Mouse (Mus musculus): Measurements from ENCODE around the gene Tlcd2. TPM values are rescaled to one million over a fixed set of nuclear protein-coding genes. Genes with fewer than 3 reads are reported as not detected.
A peak's percentile ranks its signal among the peaks of the same experiment; 100 is the strongest.
"Not testable (repeated sequence)": the region's sequence is repeated elsewhere in the genome, so short reads cannot be mapped to it uniquely, and the experiment has no call there.

Gene Tlcd2
- polyA plus RNA-seq, 1 experiment from 2014 or later = 6.1 TPM

- Histone ChIP-seq H3K27me3 (replicated peaks; ENCODE audit: insufficient read depth, low read length) (no peaks in the 10 kb centered on the region), H3K4me3 (ENCODE audit: low read depth, low read length) (no peak overlapping the region), H3K27ac (ENCODE audit: low read length) (no peak overlapping the region), H3K36me3 (ENCODE audit: insufficient read depth, low read length) (peaks cover 5% of the 10 kb centered on the region; the same call in 1 of the 2 replicates), H3K4me1 (ENCODE audit: insufficient read depth, low read depth, low read length) (peaks cover 11% of the 10 kb centered on the region; the same call in 1 of the 2 replicates), H3K9ac (replicated peaks; ENCODE audit: low read depth) (no peak overlapping the region), H3K4me2 (replicated peaks; ENCODE audit: low read depth, low read length) (peak overlapping the region; percentile 94), H3K9me3 (ENCODE audit: low read length) (no peaks in the 10 kb centered on the region)
- no peak for TF ChIP-seq EP300 (IDR thresholded peaks at IDR 0.05)
- TF ChIP-seq CTCF (IDR thresholded peaks at IDR 0.05) = no peak
- DNase-seq (ENCODE audit: low spot score) (no peak), ATAC-seq (no peak)
- WGBS = 93% methylated on average over 31 of the region's 31 CpGs
These were observed 8.5 kb upstream of the Tlcd2 start for GRCm38 (mm10) chr11:75452812-75453557.

- Histone ChIP-seq H3K9ac (replicated peaks; ENCODE audit: low read depth) (peak within 1 kb of the TSS; percentile 39), H3K4me1 (ENCODE audit: insufficient read depth, low read depth, low read length) (peaks cover 13% of the 10 kb centered on the region; the same call in 1 of the 2 replicates), H3K36me3 (ENCODE audit: insufficient read depth, low read length) (no peaks in the 10 kb centered on the region; the same call in 1 of the 2 replicates), H3K4me3 (ENCODE audit: low read depth, low read length) (peak within 1 kb of the TSS; percentile 51), H3K27ac (ENCODE audit: low read length) (peak within 1 kb of the TSS; percentile 80), H3K27me3 (replicated peaks; ENCODE audit: insufficient read depth, low read length) (no peaks in the 10 kb centered on the region), H3K4me2 (replicated peaks; ENCODE audit: low read depth, low read length) (peak within 1 kb of the TSS; percentile 94), H3K9me3 (ENCODE audit: low read length) (no peaks in the 10 kb centered on the region)
- DNase-seq (ENCODE audit: low spot score) (peak; percentile 97), ATAC-seq (peak; percentile 91)
- WGBS = 4% methylated on average over 55 of the region's 56 CpGs
- TF ChIP-seq CTCF (IDR thresholded peaks at IDR 0.05) (peak; percentile 75), EP300 (IDR thresholded peaks at IDR 0.05) (no peak)
These were observed 7.3 kb upstream of the Tlcd2 start, which contains the start of gene Wdr81 for GRCm38 (mm10) chr11:75453991-75454930. Wdr81 (minus strand) TSS chr11:75454717.

- Histone ChIP-seq H3K9me3 (ENCODE audit: low read length) (no peaks in the 10 kb centered on the region), H3K4me2 (replicated peaks; ENCODE audit: low read depth, low read length) (peak overlapping the region; percentile 94), H3K4me1 (ENCODE audit: insufficient read depth, low read depth, low read length) (peaks cover 22% of the 10 kb centered on the region; the same call in 1 of the 2 replicates), H3K4me3 (ENCODE audit: low read depth, low read length) (no peak overlapping the region), H3K27ac (ENCODE audit: low read length) (peak overlapping the region; percentile 80), H3K9ac (replicated peaks; ENCODE audit: low read depth) (no peak overlapping the region), H3K27me3 (replicated peaks; ENCODE audit: insufficient read depth, low read length) (no peaks in the 10 kb centered on the region), H3K36me3 (ENCODE audit: insufficient read depth, low read length) (no peaks in the 10 kb centered on the region; the same call in 1 of the 2 replicates)
- WGBS = 58% methylated on average over 10 of the region's 10 CpGs
- peak; percentile 22 for ATAC-seq
- DNase-seq (ENCODE audit: low spot score) = peak; percentile 76
- TF ChIP-seq EP300 (IDR thresholded peaks at IDR 0.05) (peak; percentile 71), CTCF (IDR thresholded peaks at IDR 0.05) (no peak)
These were observed 6.3 kb upstream of the Tlcd2 start for GRCm38 (mm10) chr11:75455041-75455736.

GRCm38 (mm10) chr11:75455971-75456370 is 5.5 kb upstream of the Tlcd2 start:
- not testable (repeated sequence) for H3K9ac ChIP-seq (replicated peaks; ENCODE audit: low read depth); H3K36me3 ChIP-seq (ENCODE audit: insufficient read depth, low read length); H3K4me2 ChIP-seq (replicated peaks; ENCODE audit: low read depth, low read length); H3K4me3 ChIP-seq (ENCODE audit: low read depth, low read length); DNase-seq (ENCODE audit: low spot score); H3K27me3 ChIP-seq (replicated peaks; ENCODE audit: insufficient read depth, low read length); ATAC-seq; H3K27ac ChIP-seq (ENCODE audit: low read length); H3K9me3 ChIP-seq (ENCODE audit: low read length)
- 93% methylated on average over 2 of the region's 2 CpGs for WGBS
- peaks cover 23% of the 10 kb centered on the region; the same call in 1 of the 2 replicates for H3K4me1 ChIP-seq (ENCODE audit: insufficient read depth, low read depth, low read length)

- 67% methylated on average over 7 of the region's 7 CpGs for WGBS
- Histone ChIP-seq H3K27me3 (replicated peaks; ENCODE audit: insufficient read depth, low read length) (no peaks in the 10 kb centered on the region), H3K4me1 (ENCODE audit: insufficient read depth, low read depth, low read length) (peaks cover 23% of the 10 kb centered on the region; the same call in 1 of the 2 replicates), H3K27ac (ENCODE audit: low read length) (no peak overlapping the region), H3K9ac (replicated peaks; ENCODE audit: low read depth) (no peak overlapping the region), H3K36me3 (ENCODE audit: insufficient read depth, low read length) (no peaks in the 10 kb centered on the region; the same call in 1 of the 2 replicates), H3K9me3 (ENCODE audit: low read length) (no peaks in the 10 kb centered on the region), H3K4me3 (ENCODE audit: low read depth, low read length) (no peak overlapping the region), H3K4me2 (replicated peaks; ENCODE audit: low read depth, low read length) (no peak overlapping the region)
- DNase-seq (ENCODE audit: low spot score) (peak; percentile 50), ATAC-seq (no peak)
- TF ChIP-seq CTCF (IDR thresholded peaks at IDR 0.05) (no peak), EP300 (IDR thresholded peaks at IDR 0.05) (no peak)
These were observed 5.1 kb upstream of the Tlcd2 start for GRCm38 (mm10) chr11:75456440-75456871.
